Mouse (Mus musculus) midbrain, embryonic 14.5 days (tissue): Measurements from ENCODE around the gene Ufsp1. TPM values are rescaled to one million over a fixed set of nuclear protein-coding genes. Genes with fewer than 3 reads are reported as not detected.

Experiments
- ATAC-seq: fragments of 200-750 bp; cut with Nextera tagmentation; 2 replicates; pipeline ENCODE4 v1.8.0; 2017; ENCODE audit warnings: moderate number of reproducible peaks, moderate library complexity; ENCODE audit not compliant: low FRiP score, low TSS enrichment
- DNase-seq: peaks from one replicate; pipeline ENCODE4 v3.0.0-alpha.2; 2015
- H3K27ac ChIP-seq: fragments of 300-500 bp; sonication (generic); replicated peaks from 2 replicates; pipeline ENCODE4 v1.5.1; 2014; ENCODE audit warnings: mild to moderate bottlenecking, low read depth, low read length, moderate library complexity
- H3K27me3 ChIP-seq: fragments of 300-500 bp; sonication (generic); 2 replicates; pipeline ENCODE4 v1.6.1; 2014; ENCODE audit warnings: low read length, control low read depth, mixed read lengths; ENCODE audit not compliant: control insufficient read depth, insufficient read depth
- H3K36me3 ChIP-seq: fragments of 300-500 bp; sonication (generic); 2 replicates; pipeline ENCODE4 v1.6.1; 2014; ENCODE audit warnings: low read length, control low read depth; ENCODE audit not compliant: control insufficient read depth, insufficient read depth
- H3K4me1 ChIP-seq: fragments of 300-500 bp; sonication (generic); 2 replicates; pipeline ENCODE4 v1.6.1; 2014; ENCODE audit warnings: mild to moderate bottlenecking, antibody characterized with exemption, low read length, control low read depth; ENCODE audit not compliant: control insufficient read depth, insufficient read depth
- H3K4me2 ChIP-seq: fragments of 300-500 bp; sonication (generic); 2 replicates; pipeline ENCODE4 v1.6.1; 2014; ENCODE audit warnings: mild to moderate bottlenecking, low read length, moderate library complexity
- H3K4me3 ChIP-seq: fragments of 300-500 bp; sonication (generic); replicated peaks from 2 replicates; pipeline ENCODE4 v1.5.1; 2014; ENCODE audit warnings: low read depth, low read length
- H3K9ac ChIP-seq: fragments of 300-500 bp; sonication (generic); replicated peaks from 2 replicates; pipeline ENCODE4 v1.6.1; 2014; ENCODE audit warnings: mild to moderate bottlenecking, low read length, moderate library complexity
- H3K9me3 ChIP-seq: fragments of 300-500 bp; sonication (generic); 2 replicates; pipeline ENCODE4 v1.6.1; 2016; ENCODE audit warnings: low read length, control low read depth, mixed read lengths; ENCODE audit not compliant: control insufficient read depth
- WGBS: fragments of 180-500 bp; shearing (Covaris S2); extraction: QIAGEN DNeasy Blood & Tissue Kit; methylation state at CpG from one replicate; pipeline ENCODE4 v1.1.7; 2014; 5-methylcytosine and 5-hydroxymethylcytosine counted together
- microRNA-seq: library from miRNA; unstranded; fragments of <30 nt; microRNA quantifications from one replicate; pipeline ENCODE4, GENCODE M21; 2016
- polyA plus RNA-seq: library from polyadenylated mRNA; unstranded; fragments of >200 nt; fragmentation: Nextera tagmentation; extraction: Ambion mirVana; gene quantifications from 2 replicates; pipeline ENCODE4 v1.2.1, GENCODE M21; 2014

Ufsp1 gene
- polyA plus RNA-seq, 1 experiment from 2014 or later: 13.7 TPM

GRCm38 (mm10) chr5:137342407-137343012 lies 48.1 kb downstream of the Ufsp1 start:
- no peak overlapping the region for H3K4me2 ChIP-seq
- DNase-seq (no peak), ATAC-seq (no peak)
- H3K27me3 ChIP-seq: no peaks in the 10 kb centered on the region
- no peaks in the 10 kb centered on the region for H3K9me3 ChIP-seq
- no peak overlapping the region for H3K27ac ChIP-seq
- H3K4me3 ChIP-seq: no peak overlapping the region
- WGBS: 89% methylated on average over 7 of the region's 7 CpGs
- no peaks in the 10 kb centered on the region for H3K36me3 ChIP-seq
- H3K4me1 ChIP-seq: peaks cover 12% of the 10 kb centered on the region
- no peak overlapping the region for H3K9ac ChIP-seq

GRCm38 (mm10) chr5:137343412-137343811 lies 49.0 kb downstream of the Ufsp1 start:
- H3K9me3 ChIP-seq: no peaks in the 10 kb centered on the region
- ATAC-seq: no peak
- H3K9ac ChIP-seq: no peak overlapping the region
- no peak for DNase-seq
- 96% methylated on average over 5 of the region's 5 CpGs for WGBS
- no peaks in the 10 kb centered on the region for H3K27me3 ChIP-seq
- H3K4me1 ChIP-seq: peaks cover 15% of the 10 kb centered on the region
- no peak overlapping the region for H3K4me2 ChIP-seq
- H3K4me3 ChIP-seq: no peak overlapping the region
- H3K36me3 ChIP-seq: no peaks in the 10 kb centered on the region
- H3K27ac ChIP-seq: no peak overlapping the region

- H3K4me3 ChIP-seq: no peak overlapping the region
- no peak overlapping the region for H3K27ac ChIP-seq
- peaks cover 17% of the 10 kb centered on the region for H3K4me1 ChIP-seq
- H3K9me3 ChIP-seq: no peaks in the 10 kb centered on the region
- ATAC-seq: no peak
- no peak overlapping the region for H3K9ac ChIP-seq
- H3K27me3 ChIP-seq: no peaks in the 10 kb centered on the region
- no peak for DNase-seq
- H3K4me2 ChIP-seq: no peak overlapping the region
- H3K36me3 ChIP-seq: no peaks in the 10 kb centered on the region
Observed at GRCm38 (mm10) chr5:137343869-137344268, 49.4 kb downstream of the Ufsp1 start.

Small RNAs within 50 kb of the gene (microRNA-seq; reads per million reads assigned to microRNA genes)
- gene Mir7036 (0.88 reads per million), gene Mir8116 (not detected)

Other genes starting within 250 kb of the Ufsp1 start
- 214 and 238 TPM in 2 replicates for gene Ap1s1, start 248.5 kb upstream of the Ufsp1 start, polyA plus RNA-seq
- 0.26 and 0.28 TPM in 2 replicates for gene Serpine1, start 222.4 kb upstream of the Ufsp1 start, polyA plus RNA-seq
- gene Trim56, start 178.4 kb upstream of the Ufsp1 start, polyA plus RNA-seq: 1.5 and 2.8 TPM in 2 replicates
- gene Muc3, start 145.3 kb upstream of the Ufsp1 start, polyA plus RNA-seq: not detected in 2 replicates
- gene Muc3a, start 82.2 kb upstream of the Ufsp1 start, polyA plus RNA-seq: 0.14 and 0.30 TPM in 2 replicates
- 22.2 and 35.7 TPM in 2 replicates for gene Ache, start 7.1 kb upstream of the Ufsp1 start, polyA plus RNA-seq
- 82.0 and 95.9 TPM in 2 replicates for gene Srrt, start 13.0 kb downstream of the Ufsp1 start, polyA plus RNA-seq
- gene Trip6, start 19.8 kb downstream of the Ufsp1 start, polyA plus RNA-seq: 12.0 and 12.9 TPM in 2 replicates
- gene Slc12a9, start 39.0 kb downstream of the Ufsp1 start, polyA plus RNA-seq: 17.1 and 18.6 TPM in 2 replicates
- gene Ephb4, start 55.5 kb downstream of the Ufsp1 start, polyA plus RNA-seq: 3.4 and 8.5 TPM in 2 replicates
- gene Zan, start 182.4 kb downstream of the Ufsp1 start, polyA plus RNA-seq: 0.11 and 0.12 TPM in 2 replicates
- gene Pop7, start 207.9 kb downstream of the Ufsp1 start, polyA plus RNA-seq: 83.7 and 103 TPM in 2 replicates
- 17.0 and 23.5 TPM in 2 replicates for gene Gigyf1, start 223.9 kb downstream of the Ufsp1 start, polyA plus RNA-seq
- gene Epo, start 238.6 kb downstream of the Ufsp1 start, polyA plus RNA-seq: not detected in 2 replicates
- gene Gnb2, start 238.9 kb downstream of the Ufsp1 start, polyA plus RNA-seq: 633 and 757 TPM in 2 replicates